Mouse (Mus musculus): Measurements from ENCODE around the gene Klhl28. TPM values are rescaled to one million over a fixed set of nuclear protein-coding genes. Genes with fewer than 3 reads are reported as not detected.

Klhl28 gene
- polyA plus RNA-seq (2012; ENCODE audit: insufficient read depth, insufficient read length, low replicate concordance, missing spikeins), result not detected in 2 replicates

DNA sequence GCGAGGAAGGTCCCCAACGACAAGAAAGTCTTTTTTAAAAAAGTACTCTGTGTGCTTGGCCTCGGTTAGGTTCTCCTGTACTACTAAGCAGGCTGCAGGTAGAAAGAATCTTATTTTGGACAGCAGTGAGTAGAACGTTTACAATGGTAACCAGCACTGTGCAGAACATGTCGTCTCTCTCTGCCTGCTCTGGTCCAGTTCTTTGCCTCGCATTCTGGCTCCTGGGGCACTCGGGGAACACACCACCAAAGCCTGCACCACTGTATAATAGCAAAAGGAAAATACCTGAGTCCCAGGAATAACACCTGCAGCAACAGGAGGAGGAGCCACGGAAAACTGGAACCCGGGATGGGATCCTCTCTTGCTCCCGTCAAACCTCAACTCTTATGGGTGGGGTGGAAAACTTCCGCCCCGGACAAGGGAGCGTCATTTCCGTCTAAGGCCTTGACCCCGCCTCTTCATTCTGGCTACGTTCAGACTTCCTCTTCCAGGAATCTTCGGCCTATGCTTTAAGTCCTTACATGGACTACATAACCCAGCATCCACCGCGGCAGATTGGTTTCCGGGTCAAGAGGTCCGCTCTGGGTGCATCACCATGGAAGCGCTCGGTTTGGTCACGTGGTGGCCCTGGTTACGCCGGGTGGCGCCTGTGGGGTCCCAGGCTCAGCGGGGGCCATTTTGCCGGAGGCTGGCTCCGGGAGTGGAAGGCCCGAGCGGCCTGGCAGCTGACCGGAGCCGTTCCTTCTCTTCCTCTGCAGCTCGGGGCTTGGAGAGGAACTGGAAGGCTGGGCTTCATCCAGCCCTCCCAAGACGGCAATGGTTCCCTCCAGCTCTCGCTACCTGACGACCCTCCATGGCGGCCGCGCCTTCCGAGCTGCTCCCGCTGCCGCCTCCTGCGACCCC, at the start of gene Klhl28, which contains the start of gene Togaram1:
TSS of gene Klhl28 (minus strand) at position 411 of the 903 bp plus-strand sequence.
TSS of gene Togaram1 (plus strand) at position 681 of the 903 bp plus-strand sequence.
- Histone ChIP-seq H3K4me3 (ENCODE audit: insufficient read depth, low read depth, low read length) (peak within 1 kb of the TSS; percentile 76), H3K27ac (ENCODE audit: insufficient read depth, low read depth, low read length) (peak within 1 kb of the TSS; percentile 68), H3K4me1 (ENCODE audit: control insufficient read depth, insufficient read depth, low read length) (0 out of 2 replicates have a peak, but pooled peaks cover 2% of the 10 kb centered on the region)
- TF ChIP-seq POLR2A (IDR thresholded peaks at IDR 0.05; ENCODE audit: insufficient read depth, low read depth, low read length) (peak; percentile 94), CTCF (IDR thresholded peaks at IDR 0.05; ENCODE audit: insufficient read depth, low read depth, low read length) (no peak)
- WGBS, result under 1% methylated on average over 45 of the region's 45 CpGs

DNA sequence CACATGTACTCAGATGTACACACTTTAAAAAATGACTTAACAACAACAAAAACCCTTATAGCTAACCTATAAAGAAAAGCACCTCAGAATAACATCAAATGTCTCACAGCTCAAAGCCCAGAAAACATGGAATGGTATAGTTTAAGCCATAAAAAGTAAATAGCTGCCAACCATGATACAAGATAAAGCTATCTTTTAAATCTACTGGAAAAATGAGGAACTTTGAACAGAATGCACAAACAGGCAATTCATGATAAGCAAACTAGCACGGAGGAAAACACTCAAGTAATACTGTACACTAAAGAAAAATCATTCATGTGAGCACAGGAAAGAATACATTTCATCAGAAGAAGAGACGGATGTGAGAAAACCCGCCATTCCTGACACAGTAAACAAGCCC, 42.4 kb upstream of the Klhl28 start:
- TF ChIP-seq POLR2A (IDR thresholded peaks at IDR 0.05; ENCODE audit: insufficient read depth, low read depth, low read length) (no peak), CTCF (IDR thresholded peaks at IDR 0.05; ENCODE audit: insufficient read depth, low read depth, low read length) (no peak)
- WGBS, result 89% methylated on average over 3 of the region's 3 CpGs
- Histone ChIP-seq H3K4me3 (ENCODE audit: insufficient read depth, low read depth, low read length) (no peak overlapping the region), H3K4me1 (ENCODE audit: control insufficient read depth, insufficient read depth, low read length) (no peaks in the 10 kb centered on the region), H3K27ac (ENCODE audit: insufficient read depth, low read depth, low read length) (no peak overlapping the region)

DNA sequence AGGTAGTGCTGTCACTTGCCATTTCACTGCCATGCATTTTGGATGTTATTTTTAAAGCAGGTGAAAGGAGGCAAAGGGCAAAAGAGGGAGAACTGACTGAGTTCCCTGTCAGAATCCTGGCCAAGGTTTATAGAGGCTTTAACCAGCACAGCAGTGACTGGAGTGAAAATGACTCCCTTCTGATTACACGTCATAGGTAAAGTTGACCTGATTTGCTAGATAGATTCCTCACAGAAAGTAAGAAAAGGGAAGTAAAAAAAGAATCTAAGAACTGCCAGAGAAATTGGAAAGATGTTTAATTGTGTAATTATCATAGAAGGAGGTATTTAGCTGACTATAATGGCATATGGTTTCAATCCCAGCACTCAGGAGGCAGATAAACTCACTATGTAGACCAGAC, 12.2 kb upstream of the Klhl28 start:
- H3K4me1 ChIP-seq (ENCODE audit: control insufficient read depth, insufficient read depth, low read length), result peaks cover 5% of the 10 kb centered on the region
- H3K4me3 ChIP-seq (ENCODE audit: insufficient read depth, low read depth, low read length), result no peak overlapping the region
- no peak overlapping the region for H3K27ac ChIP-seq (ENCODE audit: insufficient read depth, low read depth, low read length)
- no peak for TF ChIP-seq POLR2A (IDR thresholded peaks at IDR 0.05; ENCODE audit: insufficient read depth, low read depth, low read length)
- no peak for TF ChIP-seq CTCF (IDR thresholded peaks at IDR 0.05; ENCODE audit: insufficient read depth, low read depth, low read length)
- 90% methylated on average over 1 of the region's 1 CpGs for WGBS

DNA sequence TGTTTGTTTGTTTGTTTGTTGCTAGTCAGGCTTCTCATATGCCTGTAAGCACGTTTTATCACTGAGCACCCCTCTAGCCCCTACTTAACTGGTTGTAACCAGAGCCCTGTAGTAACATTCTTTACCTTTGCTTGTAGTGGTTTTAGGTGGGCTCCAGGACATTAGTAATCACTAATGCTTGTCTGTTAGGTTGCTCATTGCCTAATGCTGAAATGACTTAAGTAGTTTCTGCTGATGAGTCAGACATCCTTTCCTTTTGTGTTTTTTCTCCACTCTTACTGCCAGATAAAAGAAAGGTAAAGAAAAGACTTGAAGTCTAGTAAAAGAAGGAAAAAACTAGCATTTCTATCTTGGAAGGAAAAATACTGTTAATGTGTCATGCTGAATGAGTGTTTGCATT, 10.9 kb upstream of the Klhl28 start:
- Histone ChIP-seq H3K27ac (ENCODE audit: insufficient read depth, low read depth, low read length) (no peak overlapping the region), H3K4me3 (ENCODE audit: insufficient read depth, low read depth, low read length) (no peak overlapping the region), H3K4me1 (ENCODE audit: control insufficient read depth, insufficient read depth, low read length) (peaks cover 5% of the 10 kb centered on the region)
- TF ChIP-seq CTCF (IDR thresholded peaks at IDR 0.05; ENCODE audit: insufficient read depth, low read depth, low read length), result no peak
- no peak for TF ChIP-seq POLR2A (IDR thresholded peaks at IDR 0.05; ENCODE audit: insufficient read depth, low read depth, low read length)
- 23% methylated on average over 1 of the region's 1 CpGs for WGBS

DNA sequence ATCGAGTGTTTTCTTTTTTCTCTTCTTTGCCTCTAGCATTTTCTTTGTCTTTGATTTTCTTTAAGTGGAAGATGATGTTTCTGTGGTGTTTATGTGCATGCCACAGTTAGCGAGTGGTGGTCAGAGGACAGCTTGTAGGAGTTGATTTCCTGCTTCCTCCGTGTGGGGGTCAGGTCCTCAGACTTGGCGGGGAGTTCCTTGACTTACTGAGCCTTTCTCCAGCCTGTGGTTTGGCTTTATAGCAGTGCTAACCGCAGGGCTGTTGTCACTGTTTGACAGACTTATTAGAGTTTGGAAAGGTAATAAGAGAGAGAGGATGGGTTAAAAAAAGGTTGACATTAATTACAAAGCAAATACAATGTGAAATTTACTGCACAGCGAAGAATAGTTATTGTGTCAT, 10.2 kb upstream of the Klhl28 start:
- H3K27ac ChIP-seq (ENCODE audit: insufficient read depth, low read depth, low read length), result no peak overlapping the region
- peaks cover 5% of the 10 kb centered on the region for H3K4me1 ChIP-seq (ENCODE audit: control insufficient read depth, insufficient read depth, low read length)
- WGBS, result 41% methylated on average over 6 of the region's 6 CpGs
- H3K4me3 ChIP-seq (ENCODE audit: insufficient read depth, low read depth, low read length), result no peak overlapping the region
- TF ChIP-seq CTCF (IDR thresholded peaks at IDR 0.05; ENCODE audit: insufficient read depth, low read depth, low read length) (no peak), POLR2A (IDR thresholded peaks at IDR 0.05; ENCODE audit: insufficient read depth, low read depth, low read length) (no peak)

GRCm38 (mm10) chr12:64972063-64972462, 6.7 kb upstream of the Klhl28 start:
- TF ChIP-seq CTCF (IDR thresholded peaks at IDR 0.05; ENCODE audit: insufficient read depth, low read depth, low read length) (no peak), POLR2A (IDR thresholded peaks at IDR 0.05; ENCODE audit: insufficient read depth, low read depth, low read length) (no peak)
- Histone ChIP-seq H3K27ac (ENCODE audit: insufficient read depth, low read depth, low read length) (no peak overlapping the region), H3K4me1 (ENCODE audit: control insufficient read depth, insufficient read depth, low read length) (peaks cover 7% of the 10 kb centered on the region), H3K4me3 (ENCODE audit: insufficient read depth, low read depth, low read length) (no peak overlapping the region)
- 37% methylated on average over 6 of the region's 6 CpGs for WGBS

DNA sequence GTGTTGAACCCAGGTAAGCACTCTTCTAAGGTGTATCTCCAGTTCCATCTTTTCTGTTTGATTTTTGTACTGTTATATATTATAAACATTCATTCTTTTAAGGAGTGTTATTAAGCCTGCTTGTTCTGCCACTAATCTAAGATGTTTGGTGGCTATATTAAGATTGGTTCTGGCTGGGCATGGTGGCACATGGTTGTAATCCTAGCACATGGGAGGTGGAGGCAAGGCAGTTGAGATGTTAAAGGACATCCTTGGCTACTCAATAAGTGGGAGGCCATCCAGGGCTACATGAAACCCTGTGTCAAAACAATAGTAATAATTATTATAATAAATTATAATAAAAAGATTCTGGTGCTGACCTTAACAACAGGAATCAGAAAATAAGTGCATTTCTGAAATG, 6.1 kb upstream of the Klhl28 start:
- TF ChIP-seq CTCF (IDR thresholded peaks at IDR 0.05; ENCODE audit: insufficient read depth, low read depth, low read length) (no peak), POLR2A (IDR thresholded peaks at IDR 0.05; ENCODE audit: insufficient read depth, low read depth, low read length) (no peak)

GRCm38 (mm10) chr12:64968067-64968466, 2.7 kb upstream of the Klhl28 start:
- TF ChIP-seq CTCF (IDR thresholded peaks at IDR 0.05; ENCODE audit: insufficient read depth, low read depth, low read length), result no peak
- TF ChIP-seq POLR2A (IDR thresholded peaks at IDR 0.05; ENCODE audit: insufficient read depth, low read depth, low read length), result no peak
- 0% methylated on average over 2 of the region's 2 CpGs for WGBS
- 0 out of 2 replicates have a peak, but pooled peaks cover 2% of the 10 kb centered on the region for H3K4me1 ChIP-seq (ENCODE audit: control insufficient read depth, insufficient read depth, low read length)

More for the DNA sequence above, 6.1 kb upstream of the Klhl28 start:
- Histone ChIP-seq H3K27ac (ENCODE audit: insufficient read depth, low read depth, low read length) (no peak overlapping the region), H3K4me1 (ENCODE audit: control insufficient read depth, insufficient read depth, low read length) (peaks cover 7% of the 10 kb centered on the region), H3K4me3 (ENCODE audit: insufficient read depth, low read depth, low read length) (no peak overlapping the region)

GRCm38 (mm10) chr12:64967470-64967869, 2.1 kb upstream of the Klhl28 start:
- 0% methylated on average over 9 of the region's 9 CpGs for WGBS
- TF ChIP-seq CTCF (IDR thresholded peaks at IDR 0.05; ENCODE audit: insufficient read depth, low read depth, low read length), result no peak
- TF ChIP-seq POLR2A (IDR thresholded peaks at IDR 0.05; ENCODE audit: insufficient read depth, low read depth, low read length), result no peak
- Histone ChIP-seq H3K4me1 (ENCODE audit: control insufficient read depth, insufficient read depth, low read length) (0 out of 2 replicates have a peak, but pooled peaks cover 2% of the 10 kb centered on the region), H3K27ac (ENCODE audit: insufficient read depth, low read depth, low read length) (no peak overlapping the region), H3K4me3 (ENCODE audit: insufficient read depth, low read depth, low read length) (peak overlapping the region; percentile 51)

More at GRCm38 (mm10) chr12:64968067-64968466, 2.7 kb upstream of the Klhl28 start:
- Histone ChIP-seq H3K4me3 (ENCODE audit: insufficient read depth, low read depth, low read length) (no peak overlapping the region), H3K27ac (ENCODE audit: insufficient read depth, low read depth, low read length) (no peak overlapping the region)
